Mouse (Mus musculus) heart, adult 2 months (tissue): ENCODE data around the gene Slc26a8.

ENCODE experiments used
- CTCF ChIP-seq: fragments of 200-600 bp; IDR thresholded peaks from 2 replicates; pipeline ENCODE4 v1.8.1; 2022; ENCODE audit warnings: antibody characterized with exemption, mild to moderate bottlenecking, moderate library complexity
- EP300 ChIP-seq: fragments of 200-500 bp; IDR thresholded peaks from 2 replicates; pipeline ENCODE4 v1.6.1; 2011; ENCODE audit warnings: low read depth, low read length, control low read depth; ENCODE audit not compliant: insufficient read depth
- POLR2A ChIP-seq: fragments of 200-500 bp; IDR thresholded peaks from 2 replicates; pipeline ENCODE4 v1.6.1; 2011; ENCODE audit warnings: mild to moderate bottlenecking, low read depth, low read length, control low read depth; ENCODE audit not compliant: insufficient read depth

DNA sequence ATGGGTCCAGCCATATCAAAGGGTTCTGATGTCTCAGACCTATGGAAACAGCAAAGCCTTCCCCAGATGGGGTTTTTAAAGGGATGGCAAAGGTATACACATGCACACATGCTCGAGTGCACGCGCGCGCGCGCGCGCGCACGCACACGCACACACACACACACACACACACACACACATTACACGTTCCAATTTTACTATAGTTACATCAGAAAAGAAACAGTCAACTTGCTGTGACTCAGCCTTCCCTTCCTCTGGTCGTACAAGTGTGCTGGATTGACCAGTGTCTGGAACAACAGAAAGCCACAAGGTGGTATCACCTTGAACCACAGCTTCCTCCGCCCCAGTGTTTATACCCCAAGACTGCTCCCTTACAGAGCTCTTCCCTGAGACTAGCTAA, 64.7 kb downstream of the Slc26a8 start:
- TF ChIP-seq POLR2A (no peak), EP300 (no peak), CTCF (no peak)
